Mouse (Mus musculus): ENCODE data around the gene Esrra. TPM values are rescaled to one million over a fixed set of nuclear protein-coding genes. Genes with fewer than 3 reads are reported as not detected.
A peak's percentile ranks its signal among the peaks of the same experiment; 100 is the strongest.

Gene Esrra
- polyA plus RNA-seq, 1 experiment = 59.2 TPM

GRCm38 (mm10) chr19:6876799-6877198, 44.8 kb downstream of the Esrra start:
- Histone ChIP-seq H3K27ac (ENCODE audit: insufficient read depth, low read length) (no peak overlapping the region), H3K4me3 (ENCODE audit: insufficient read depth, low read length) (no peak overlapping the region), H3K4me1 (ENCODE audit: control insufficient read depth, insufficient read depth, low read length) (no peaks in the 10 kb centered on the region)
- TF ChIP-seq CTCF (IDR thresholded peaks at IDR 0.05; ENCODE audit: extremely low read depth, insufficient read depth, low read length) = no peak
- no peak for TF ChIP-seq POLR2A (IDR thresholded peaks at IDR 0.05; ENCODE audit: extremely low read depth, insufficient read depth, low read length)

- no peak overlapping the region for H3K4me3 ChIP-seq (ENCODE audit: insufficient read depth, low read length)
- no peak overlapping the region for H3K27ac ChIP-seq (ENCODE audit: insufficient read depth, low read length)
- TF ChIP-seq POLR2A (IDR thresholded peaks at IDR 0.05; ENCODE audit: extremely low read depth, insufficient read depth, low read length) = no peak
- TF ChIP-seq CTCF (IDR thresholded peaks at IDR 0.05; ENCODE audit: extremely low read depth, insufficient read depth, low read length) = no peak
- no peaks in the 10 kb centered on the region for H3K4me1 ChIP-seq (ENCODE audit: control insufficient read depth, insufficient read depth, low read length)
Measured at GRCm38 (mm10) chr19:6875834-6876233, 45.8 kb downstream of the Esrra start.

GRCm38 (mm10) chr19:6874257-6874656, 47.4 kb downstream of the Esrra start:
- TF ChIP-seq CTCF (IDR thresholded peaks at IDR 0.05; ENCODE audit: extremely low read depth, insufficient read depth, low read length) (no peak), POLR2A (IDR thresholded peaks at IDR 0.05; ENCODE audit: extremely low read depth, insufficient read depth, low read length) (no peak)
- no peaks in the 10 kb centered on the region for H3K4me1 ChIP-seq (ENCODE audit: control insufficient read depth, insufficient read depth, low read length)
- no peak overlapping the region for H3K4me3 ChIP-seq (ENCODE audit: insufficient read depth, low read length)
- no peak overlapping the region for H3K27ac ChIP-seq (ENCODE audit: insufficient read depth, low read length)

DNA sequence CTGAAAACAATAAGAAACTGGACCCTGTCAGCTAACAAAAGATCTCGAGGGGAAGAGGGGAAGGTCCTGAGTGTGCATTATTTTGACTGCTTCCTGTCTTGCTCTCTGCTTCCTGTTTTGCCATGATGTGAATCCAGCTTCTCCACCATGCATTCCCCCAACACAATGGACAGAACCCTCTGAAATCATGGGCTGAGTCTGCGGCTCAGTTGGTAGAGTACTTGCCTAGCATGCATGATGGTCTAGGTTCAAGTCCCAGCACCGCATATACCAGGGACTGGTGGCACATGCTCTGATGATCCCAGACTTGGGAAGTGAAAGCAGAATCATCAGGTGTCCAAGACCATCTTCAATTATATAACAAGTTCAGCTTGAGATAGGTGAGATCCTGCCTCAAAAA, 48.9 kb downstream of the Esrra start:
- Histone ChIP-seq H3K4me3 (ENCODE audit: insufficient read depth, low read length) (no peak overlapping the region), H3K27ac (ENCODE audit: insufficient read depth, low read length) (no peak overlapping the region)
- TF ChIP-seq POLR2A (IDR thresholded peaks at IDR 0.05; ENCODE audit: extremely low read depth, insufficient read depth, low read length) (no peak), CTCF (IDR thresholded peaks at IDR 0.05; ENCODE audit: extremely low read depth, insufficient read depth, low read length) (no peak)

GRCm38 (mm10) chr19:6871574-6872271, 49.9 kb downstream of the Esrra start:
- H3K4me1 ChIP-seq (ENCODE audit: control insufficient read depth, insufficient read depth, low read length) = no peaks in the 10 kb centered on the region

More for the DNA sequence above, 48.9 kb downstream of the Esrra start:
- no peaks in the 10 kb centered on the region for H3K4me1 ChIP-seq (ENCODE audit: control insufficient read depth, insufficient read depth, low read length)

DNA sequence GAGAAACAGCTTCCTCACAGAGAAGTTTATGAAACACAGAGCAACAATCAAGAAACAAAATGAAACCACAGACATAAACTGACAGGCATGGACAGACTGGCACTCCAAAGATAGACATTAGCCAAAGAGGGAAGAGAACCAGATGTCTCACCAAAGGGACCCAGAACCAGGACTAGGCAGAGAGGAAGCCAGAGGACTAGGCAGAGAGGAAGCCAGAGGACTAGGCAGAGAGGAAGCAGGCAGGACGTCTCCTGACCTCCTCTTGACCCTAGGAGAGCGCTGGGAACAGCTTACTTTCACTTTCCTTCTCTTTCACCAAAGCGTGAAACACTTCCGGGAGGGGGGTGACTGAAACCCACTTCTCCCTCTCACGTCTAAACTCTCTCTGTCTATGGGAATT, 52.3 kb downstream of the Esrra start:
- no peaks in the 10 kb centered on the region for H3K4me1 ChIP-seq (ENCODE audit: control insufficient read depth, insufficient read depth, low read length)
- H3K27ac ChIP-seq (ENCODE audit: insufficient read depth, low read length) = no peak overlapping the region
- H3K4me3 ChIP-seq (ENCODE audit: insufficient read depth, low read length) = no peak overlapping the region
- TF ChIP-seq CTCF (IDR thresholded peaks at IDR 0.05; ENCODE audit: extremely low read depth, insufficient read depth, low read length) = no peak
- TF ChIP-seq POLR2A (IDR thresholded peaks at IDR 0.05; ENCODE audit: extremely low read depth, insufficient read depth, low read length) = no peak

More at GRCm38 (mm10) chr19:6871574-6872271, 49.9 kb downstream of the Esrra start:
- Histone ChIP-seq H3K4me3 (ENCODE audit: insufficient read depth, low read length) (no peak overlapping the region), H3K27ac (ENCODE audit: insufficient read depth, low read length) (no peak overlapping the region)
- TF ChIP-seq CTCF (IDR thresholded peaks at IDR 0.05; ENCODE audit: extremely low read depth, insufficient read depth, low read length) = peak; percentile 45; the same call in 1 of the 2 replicates
- no peak for TF ChIP-seq POLR2A (IDR thresholded peaks at IDR 0.05; ENCODE audit: extremely low read depth, insufficient read depth, low read length)

DNA sequence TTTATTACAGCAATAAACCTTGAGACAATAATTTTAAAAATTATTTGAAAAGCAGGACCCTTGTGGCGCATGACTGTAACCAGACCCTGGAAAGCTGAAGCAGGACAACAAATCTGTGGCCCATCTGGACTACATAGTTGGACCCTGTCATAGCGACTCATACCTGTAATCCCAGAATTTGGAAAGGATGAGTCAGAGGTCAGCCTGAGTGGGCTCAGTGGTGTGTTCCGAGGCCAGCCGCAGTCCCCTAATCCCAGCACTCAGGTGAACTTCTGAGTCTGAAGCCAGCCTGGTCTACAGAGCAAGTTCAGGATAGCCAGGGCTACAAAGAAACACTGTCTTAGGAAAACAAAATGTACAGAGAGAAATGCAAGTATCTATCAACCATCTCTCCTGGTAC, 60.2 kb downstream of the Esrra start:
- Histone ChIP-seq H3K4me1 (ENCODE audit: control insufficient read depth, insufficient read depth, low read length) (no peaks in the 10 kb centered on the region), H3K4me3 (ENCODE audit: insufficient read depth, low read length) (no peak overlapping the region), H3K27ac (ENCODE audit: insufficient read depth, low read length) (no peak overlapping the region)
- TF ChIP-seq CTCF (IDR thresholded peaks at IDR 0.05; ENCODE audit: extremely low read depth, insufficient read depth, low read length) (no peak), POLR2A (IDR thresholded peaks at IDR 0.05; ENCODE audit: extremely low read depth, insufficient read depth, low read length) (no peak)

Other genes starting within 250 kb of the Esrra start
- 39.3 and 39.9 TPM in 2 replicates for gene Rps6ka4, start 81.2 kb downstream of the Esrra start, polyA plus RNA-seq (2012; rRNA removed)
- 1.9 and 4.0 TPM in 2 replicates for gene Ccdc88b, start 63.6 kb downstream of the Esrra start, polyA plus RNA-seq (2012; rRNA removed)
- gene Trmt112, start 12.1 kb downstream of the Esrra start, polyA plus RNA-seq (2012; rRNA removed) = 95.8 and 96.5 TPM in 2 replicates
- 366 and 368 TPM in 2 replicates for gene Prdx5, start 11.7 kb downstream of the Esrra start, polyA plus RNA-seq (2012; rRNA removed)
- gene Catsperz, start 3.6 kb upstream of the Esrra start, polyA plus RNA-seq (2012; rRNA removed) = 31.9 and 33.9 TPM in 2 replicates
- gene Kcnk4, start 12.7 kb upstream of the Esrra start, polyA plus RNA-seq (2012; rRNA removed) = 57.1 and 59.0 TPM in 2 replicates
- 60.4 and 66.3 TPM in 2 replicates for gene Bad, start 20.0 kb upstream of the Esrra start, polyA plus RNA-seq (2012; rRNA removed)
- gene Gpr137, start 20.7 kb upstream of the Esrra start, polyA plus RNA-seq (2012; rRNA removed) = 117 and 121 TPM in 2 replicates
- gene Ppp1r14b, start 53.2 kb upstream of the Esrra start, polyA plus RNA-seq (2012; rRNA removed) = 48.3 and 49.4 TPM in 2 replicates
- gene Plcb3, start 54.7 kb upstream of the Esrra start, polyA plus RNA-seq (2012; rRNA removed) = 17.4 and 18.4 TPM in 2 replicates
- gene Fkbp2, start 58.7 kb upstream of the Esrra start, polyA plus RNA-seq (2012; rRNA removed) = 215 and 217 TPM in 2 replicates
- 99.6 and 107 TPM in 2 replicates for gene Vegfb, start 65.8 kb upstream of the Esrra start, polyA plus RNA-seq (2012; rRNA removed)
- gene Dnajc4, start 70.8 kb upstream of the Esrra start, polyA plus RNA-seq (2012; rRNA removed) = 39.1 and 40.3 TPM in 2 replicates
- 13.4 and 13.9 TPM in 2 replicates for gene Nudt22, start 74.3 kb upstream of the Esrra start, polyA plus RNA-seq (2012; rRNA removed)
- 24.2 and 25.8 TPM in 2 replicates for gene Trpt1, start 74.3 kb upstream of the Esrra start, polyA plus RNA-seq (2012; rRNA removed)
- 5.6 and 6.0 TPM in 2 replicates for gene Fermt3, start 97.7 kb upstream of the Esrra start, polyA plus RNA-seq (2012; rRNA removed)
- 133 and 140 TPM in 2 replicates for gene Stip1, start 118.2 kb upstream of the Esrra start, polyA plus RNA-seq (2012; rRNA removed)
- gene Macrod1, start 135.0 kb upstream of the Esrra start, polyA plus RNA-seq (2012; rRNA removed) = 19.1 and 22.2 TPM in 2 replicates
- 8.2 and 9.2 TPM in 2 replicates for gene Flrt1, start 183.9 kb upstream of the Esrra start, polyA plus RNA-seq (2012; rRNA removed)